Mouse (Mus musculus) inflammation-experienced regulatory T-cells, adult 6 months (primary cell): ENCODE measurements around the gene Tmppe. TPM values are rescaled to one million over a fixed set of nuclear protein-coding genes. Genes with fewer than 3 reads are reported as not detected.
"Not testable (repeated sequence)": the region's sequence is repeated elsewhere in the genome, so short reads cannot be mapped to it uniquely, and the experiment has no call there.

Experiments used
- ATAC-seq: one replicate; pipeline ENCODE4 v1.8.0; 2017
- polyA plus RNA-seq, 3 experiments: library from polyadenylated mRNA; unstranded; fragments of 100-300 nt; shearing (Covaris generic); gene quantifications; one replicate each; pipeline ENCODE4 v1.2.1; 2017

Gene Tmppe
- polyA plus RNA-seq: 10 to 100 TPM in 2 of 3 experiments, 1 to 10 TPM in 1; 9.9 to 14.3 (median 12.1) TPM

- peak; percentile 90 for ATAC-seq
Measured at GRCm38 (mm10) chr9:114400949-114401684, at the start of gene Tmppe, which contains the start of gene Glb1. TSS of gene Tmppe (plus strand) at chr9:114401105. TSS of gene Glb1 (plus strand) at chr9:114401076.

- ATAC-seq: peak; percentile 70
Measured at GRCm38 (mm10) chr9:114367783-114368470, 33.0 kb upstream of the Tmppe start.

GRCm38 (mm10) chr9:114368471-114368858, 32.4 kb upstream of the Tmppe start:
- no peak for ATAC-seq

- peak; percentile 39 for ATAC-seq
Measured at GRCm38 (mm10) chr9:114369389-114369788, 31.5 kb upstream of the Tmppe start.

- ATAC-seq: not testable (repeated sequence)
Measured at GRCm38 (mm10) chr9:114371717-114372116, 29.2 kb upstream of the Tmppe start.

GRCm38 (mm10) chr9:114375276-114375962, 25.5 kb upstream of the Tmppe start:
- no peak for ATAC-seq

GRCm38 (mm10) chr9:114377168-114377567, 23.7 kb upstream of the Tmppe start:
- ATAC-seq: no peak

GRCm38 (mm10) chr9:114379871-114380270, 21.0 kb upstream of the Tmppe start:
- ATAC-seq: no peak

GRCm38 (mm10) chr9:114380881-114381733, 19.8 kb upstream of the Tmppe start:
- no peak for ATAC-seq

- no peak for ATAC-seq
Measured at GRCm38 (mm10) chr9:114382936-114383710, 17.8 kb upstream of the Tmppe start.

GRCm38 (mm10) chr9:114384691-114385090, 16.2 kb upstream of the Tmppe start:
- ATAC-seq: no peak

GRCm38 (mm10) chr9:114385160-114385559, 15.7 kb upstream of the Tmppe start:
- ATAC-seq: no peak

GRCm38 (mm10) chr9:114387086-114387485, 13.8 kb upstream of the Tmppe start:
- no peak for ATAC-seq

- ATAC-seq: no peak
Measured at GRCm38 (mm10) chr9:114388288-114388687, 12.6 kb upstream of the Tmppe start.

GRCm38 (mm10) chr9:114388701-114389370, 12.1 kb upstream of the Tmppe start:
- no peak for ATAC-seq

- ATAC-seq: no peak
Measured at GRCm38 (mm10) chr9:114389371-114389904, 11.5 kb upstream of the Tmppe start.

- peak; percentile 70 for ATAC-seq
Measured at GRCm38 (mm10) chr9:114389905-114390748, 10.8 kb upstream of the Tmppe start, which contains the start of gene Crtap. TSS of gene Crtap (minus strand) at chr9:114390675.

- peak; percentile 76 for ATAC-seq
Measured at GRCm38 (mm10) chr9:114390749-114391075, 10.2 kb upstream of the Tmppe start.

- not testable (repeated sequence) for ATAC-seq
Measured at GRCm38 (mm10) chr9:114394136-114394535, 6.8 kb upstream of the Tmppe start.

- ATAC-seq: no peak
Measured at GRCm38 (mm10) chr9:114394677-114395076, 6.2 kb upstream of the Tmppe start.
